Mouse (Mus musculus): ENCODE results near the gene Sema3b.

Gene Sema3b

GRCm38 (mm10) chr9:107612945-107613569 lies 4.0 kb upstream of the Sema3b start:
- DNase-seq (ENCODE audit: low spot score) = no peak

- peak; percentile 97 for DNase-seq (ENCODE audit: low spot score)
Observed at GRCm38 (mm10) chr9:107612191-107612944, 3.3 kb upstream of the Sema3b start.

GRCm38 (mm10) chr9:107611456-107612190 lies 2.6 kb upstream of the Sema3b start:
- DNase-seq (ENCODE audit: low spot score) = no peak

- no peak for DNase-seq (ENCODE audit: low spot score)
Observed at GRCm38 (mm10) chr9:107609433-107609830, 403 bp upstream of the Sema3b start.

- DNase-seq (ENCODE audit: low spot score) = no peak
Observed at GRCm38 (mm10) chr9:107607653-107608245, 1.3 kb downstream of the Sema3b start.

- DNase-seq (ENCODE audit: low spot score) = no peak
Observed at GRCm38 (mm10) chr9:107607036-107607435, 2.0 kb downstream of the Sema3b start.

- no peak for DNase-seq (ENCODE audit: low spot score)
Observed at GRCm38 (mm10) chr9:107606591-107606990, 2.4 kb downstream of the Sema3b start.

- DNase-seq (ENCODE audit: low spot score) = no peak
Observed at GRCm38 (mm10) chr9:107605041-107605661, 3.9 kb downstream of the Sema3b start.

- no peak for DNase-seq (ENCODE audit: low spot score)
Observed at GRCm38 (mm10) chr9:107603251-107603650, 5.8 kb downstream of the Sema3b start.

GRCm38 (mm10) chr9:107602068-107602648 lies 6.9 kb downstream of the Sema3b start:
- peak; percentile 89 for DNase-seq (ENCODE audit: low spot score)

GRCm38 (mm10) chr9:107601275-107601674 lies 7.8 kb downstream of the Sema3b start:
- no peak for DNase-seq (ENCODE audit: low spot score)

- DNase-seq (ENCODE audit: low spot score) = no peak
Observed at GRCm38 (mm10) chr9:107600745-107601144, 8.3 kb downstream of the Sema3b start.

GRCm38 (mm10) chr9:107599842-107600241 lies 9.2 kb downstream of the Sema3b start:
- DNase-seq (ENCODE audit: low spot score) = no peak

GRCm38 (mm10) chr9:107599433-107599832 lies 9.6 kb downstream of the Sema3b start:
- DNase-seq (ENCODE audit: low spot score) = no peak

- no peak for DNase-seq (ENCODE audit: low spot score)
Observed at GRCm38 (mm10) chr9:107598385-107598784, 10.6 kb downstream of the Sema3b start.

- DNase-seq (ENCODE audit: low spot score) = no peak
Observed at GRCm38 (mm10) chr9:107596619-107597569, 12.1 kb downstream of the Sema3b start.

- no peak for DNase-seq (ENCODE audit: low spot score)
Observed at GRCm38 (mm10) chr9:107594281-107595062, 14.6 kb downstream of the Sema3b start.

- DNase-seq (ENCODE audit: low spot score) = no peak
Observed at GRCm38 (mm10) chr9:107593101-107593976, 15.7 kb downstream of the Sema3b start.

GRCm38 (mm10) chr9:107590773-107591060 lies 18.3 kb downstream of the Sema3b start:
- DNase-seq (ENCODE audit: low spot score) = no peak
